Mouse (Mus musculus) E14TG2a.4 (cell line): ENCODE data around the gene Spaca9.

Experiments used
- CTCF ChIP-seq: conservative IDR thresholded peaks from 2 replicates; pipeline ENCODE4 v1.5.1; 2014; ENCODE audit warnings: low read length
- NANOG ChIP-seq: IDR thresholded peaks from 2 replicates; pipeline ENCODE4 v1.6.1; 2014; ENCODE audit warnings: borderline replicate concordance, low read length, mixed read lengths
- POU5F1 ChIP-seq: IDR thresholded peaks from 2 replicates; pipeline ENCODE4 v1.6.1; 2014; ENCODE audit warnings: low read length, borderline replicate concordance

DNA sequence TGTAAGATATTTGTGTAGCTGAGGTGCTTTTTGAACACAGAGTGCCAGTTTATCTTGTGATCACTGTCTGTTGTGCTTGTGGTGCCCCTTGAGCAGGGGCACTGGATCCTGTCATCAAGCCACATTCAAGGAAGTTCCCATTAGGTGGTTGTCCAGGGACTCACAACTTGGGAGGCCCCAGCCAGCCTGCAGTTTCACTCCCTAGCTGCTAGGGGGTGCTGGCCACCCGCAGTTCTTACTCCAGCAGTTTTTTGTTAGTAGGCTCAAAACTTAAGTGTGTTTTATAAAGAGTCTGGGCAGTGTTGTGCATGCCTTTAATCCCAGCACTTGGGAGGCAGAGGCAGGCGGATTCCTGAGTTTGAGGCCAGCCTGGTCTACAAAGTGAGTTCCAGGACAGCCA is 45.2 kb downstream of the Spaca9 start:
- TF ChIP-seq CTCF (peak; percentile 92), NANOG (no peak), POU5F1 (no peak)
